Mouse (Mus musculus) liver, embryonic 18 days (tissue): ENCODE results near the gene Gm5934. TPM values are rescaled to one million over a fixed set of nuclear protein-coding genes. Genes with fewer than 3 reads are reported as not detected.

Experiments used
- polyA plus RNA-seq: library from polyadenylated mRNA; depleted of rRNA; stranded (reverse); fragments of >200 nt; gene quantifications from 2 replicates; pipeline ENCODE4 v1.2.3, GENCODE M21; 2012; rRNA removed

Gene Gm5934
- polyA plus RNA-seq = not detected in 2 replicates

GRCm38 (mm10) chrX:24500660-24501059 lies at the start of gene Gm5934:
Gene Gm5934, minus strand, starts transcription at chrX:24500760.

Other genes with a start within 250 kb of the Gm5934 start
- gene Gm4297, start 74.1 kb upstream of the Gm5934 start, polyA plus RNA-seq = not detected in 2 replicates